Mouse (Mus musculus) forebrain, embryonic 15.5 days (tissue): ENCODE results near the gene Cacng2. TPM values are rescaled to one million over a fixed set of nuclear protein-coding genes. Genes with fewer than 3 reads are reported as not detected.
"Not testable (repeated sequence)": the region's sequence is repeated elsewhere in the genome, so short reads cannot be mapped to it uniquely, and the experiment has no call there.

Source experiments
- ATAC-seq: fragments of 200-750 bp; cut with Nextera tagmentation; replicated peaks from 2 replicates; pipeline ENCODE4 v1.8.0; 2017; ENCODE audit warnings: mild to moderate bottlenecking, moderate TSS enrichment, moderate library complexity
- H3K27ac ChIP-seq: fragments of 300-500 bp; sonication (generic); replicated peaks from 2 replicates; pipeline ENCODE4 v1.5.1; 2015; ENCODE audit warnings: mild to moderate bottlenecking, inconsistent platforms
- H3K27me3 ChIP-seq: fragments of 300-500 bp; sonication (generic); 2 replicates; pipeline ENCODE4 v1.6.1; 2015; ENCODE audit warnings: inconsistent platforms
- H3K36me3 ChIP-seq: fragments of 300-500 bp; sonication (generic); 2 replicates; pipeline ENCODE4 v1.6.1; 2015; ENCODE audit warnings: mild to moderate bottlenecking, inconsistent platforms
- H3K4me1 ChIP-seq: fragments of 300-500 bp; sonication (generic); 2 replicates; pipeline ENCODE4 v1.6.1; 2015; ENCODE audit warnings: inconsistent platforms
- H3K4me2 ChIP-seq: fragments of 300-500 bp; sonication (generic); replicated peaks from 2 replicates; pipeline ENCODE4 v1.6.1; 2015; ENCODE audit warnings: mild to moderate bottlenecking, inconsistent platforms
- H3K4me3 ChIP-seq: fragments of 300-500 bp; sonication (generic); 2 replicates; pipeline ENCODE4 v1.5.1; 2015; ENCODE audit warnings: mild to moderate bottlenecking, inconsistent platforms
- H3K9ac ChIP-seq: fragments of 300-500 bp; sonication (generic); replicated peaks from 2 replicates; pipeline ENCODE4 v1.6.1; 2015; ENCODE audit warnings: mild to moderate bottlenecking, inconsistent platforms
- H3K9me3 ChIP-seq: fragments of 300-500 bp; sonication (generic); 2 replicates; pipeline ENCODE4 v1.6.1; 2016; ENCODE audit warnings: inconsistent platforms
- WGBS: fragments of 180-500 bp; shearing (Covaris S2); methylation state at CpG from one replicate; pipeline ENCODE4 v1.1.7; 2015; ENCODE audit warnings: mixed read lengths; 5-methylcytosine and 5-hydroxymethylcytosine counted together
- polyA plus RNA-seq: library from polyadenylated mRNA; unstranded; fragments of >200 nt; fragmentation: Nextera tagmentation; extraction: Ambion mirVana; gene quantifications from 2 replicates; pipeline ENCODE4 v1.2.1, GENCODE M21; 2015

Cacng2 gene
- polyA plus RNA-seq, 1 experiment from 2014 or later: 7.6 TPM

DNA sequence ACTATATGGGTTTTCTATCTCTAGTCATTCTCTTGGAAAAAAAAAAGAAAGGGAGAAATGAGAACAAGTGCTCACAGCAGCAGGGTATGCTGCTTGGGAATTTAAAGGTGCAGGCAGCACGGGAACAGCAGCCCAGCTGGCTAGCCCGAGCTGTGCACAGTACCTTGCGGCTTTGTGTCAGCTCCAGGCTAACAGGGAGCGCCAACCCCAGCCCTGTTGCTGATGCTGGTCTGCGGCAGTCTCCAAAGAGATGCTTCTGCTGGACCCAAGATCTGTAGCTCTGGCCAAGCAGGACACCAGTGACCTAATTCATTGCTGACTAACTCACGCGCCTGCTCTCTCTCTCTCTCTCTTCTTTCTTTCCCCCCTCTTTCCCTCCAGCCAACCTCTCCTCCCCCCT is 74.5 kb downstream of the Cacng2 start:
- H3K9me3 ChIP-seq: no peaks in the 10 kb centered on the region
- WGBS: 61% methylated on average over 7 of the region's 7 CpGs
- no peak for ATAC-seq

DNA sequence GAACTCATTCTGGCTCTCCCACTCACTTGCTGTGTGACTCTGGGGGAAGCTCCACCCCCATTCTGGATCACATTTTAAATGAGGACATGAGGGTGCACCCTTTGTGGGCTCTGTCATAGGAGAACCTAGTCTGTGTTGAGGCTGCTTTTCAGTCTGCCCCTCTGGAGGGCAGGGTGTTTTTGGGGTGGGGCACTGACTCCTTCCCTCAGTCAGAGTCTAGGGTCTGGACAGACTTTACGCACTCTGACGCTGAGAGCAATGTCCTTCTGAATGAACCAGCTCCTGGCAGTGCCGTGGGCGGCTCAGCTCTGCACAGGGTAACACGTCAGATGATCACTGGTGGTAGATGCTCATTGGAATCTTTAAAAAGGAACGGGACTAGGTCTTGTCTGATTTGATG is 75.0 kb downstream of the Cacng2 start:
- no peak overlapping the region for H3K27ac ChIP-seq
- no peaks in the 10 kb centered on the region for H3K27me3 ChIP-seq
- no peaks in the 10 kb centered on the region for H3K36me3 ChIP-seq
- H3K4me2 ChIP-seq: no peak overlapping the region
- no peak for ATAC-seq
- no peaks in the 10 kb centered on the region for H3K9me3 ChIP-seq
- H3K9ac ChIP-seq: no peak overlapping the region
- no peak overlapping the region for H3K4me3 ChIP-seq
- WGBS: 71% methylated on average over 6 of the region's 6 CpGs
- no peaks in the 10 kb centered on the region for H3K4me1 ChIP-seq

More for the DNA sequence above, 74.5 kb downstream of the Cacng2 start:
- no peaks in the 10 kb centered on the region for H3K36me3 ChIP-seq
- H3K4me3 ChIP-seq: no peak overlapping the region
- no peaks in the 10 kb centered on the region for H3K4me1 ChIP-seq
- no peaks in the 10 kb centered on the region for H3K27me3 ChIP-seq
- no peak overlapping the region for H3K4me2 ChIP-seq
- H3K9ac ChIP-seq: no peak overlapping the region
- peak overlapping the region; percentile 43; the same call in 1 of the 2 replicates for H3K27ac ChIP-seq

DNA sequence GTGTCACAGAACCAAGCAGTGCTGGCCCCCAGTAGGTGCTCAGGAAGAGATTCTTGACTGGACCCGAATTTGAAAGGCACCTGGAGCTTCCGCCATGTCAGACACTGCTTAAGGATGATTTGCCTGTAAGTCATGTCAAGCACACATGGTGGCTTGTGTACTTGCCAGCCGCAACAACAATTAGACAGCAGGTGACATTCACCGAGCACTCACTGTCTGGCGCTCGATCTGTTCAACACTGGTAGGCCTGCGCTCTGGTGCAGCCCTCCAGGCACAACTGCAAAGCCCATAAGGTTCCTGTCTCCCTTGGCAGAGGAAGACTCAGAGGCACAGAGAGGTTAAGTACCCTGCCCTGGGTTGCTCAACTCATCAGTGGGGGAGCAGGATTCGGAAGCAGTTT is 77.1 kb downstream of the Cacng2 start:
- no peak overlapping the region for H3K4me3 ChIP-seq
- H3K36me3 ChIP-seq: no peaks in the 10 kb centered on the region
- no peaks in the 10 kb centered on the region for H3K4me1 ChIP-seq
- ATAC-seq: no peak
- no peak overlapping the region for H3K4me2 ChIP-seq
- WGBS: 85% methylated on average over 8 of the region's 8 CpGs
- H3K9me3 ChIP-seq: no peaks in the 10 kb centered on the region
- H3K27ac ChIP-seq: no peak overlapping the region
- no peak overlapping the region for H3K9ac ChIP-seq
- no peaks in the 10 kb centered on the region for H3K27me3 ChIP-seq

DNA sequence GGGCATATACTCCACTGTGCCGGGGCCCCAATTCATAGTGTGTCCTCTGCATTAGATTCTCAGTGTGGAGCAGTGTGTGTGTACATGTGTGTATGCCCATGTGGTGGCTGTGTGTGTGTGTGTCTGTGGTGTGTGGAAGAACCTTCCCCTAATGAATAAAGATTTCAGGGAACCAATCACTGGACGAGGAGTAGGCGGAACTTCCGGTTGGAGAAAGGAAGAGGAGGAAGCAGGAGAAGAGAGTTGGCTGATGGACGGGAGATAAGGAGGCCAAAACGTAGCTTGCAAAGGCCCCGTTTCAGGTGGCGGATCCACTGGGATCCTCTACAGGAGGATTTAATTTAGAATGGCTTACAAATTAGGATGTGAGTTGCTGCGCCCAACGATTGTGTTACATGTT is 82.2 kb downstream of the Cacng2 start:
- Histone ChIP-seq H3K9me3 (no peaks in the 10 kb centered on the region), H3K36me3 (no peaks in the 10 kb centered on the region), H3K4me3 (no peak overlapping the region), H3K27me3 (no peaks in the 10 kb centered on the region), H3K27ac (no peak overlapping the region), H3K9ac (no peak overlapping the region), H3K4me2 (no peak overlapping the region), H3K4me1 (no peaks in the 10 kb centered on the region)
- ATAC-seq: no peak
- WGBS: 89% methylated on average over 10 of the region's 10 CpGs

DNA sequence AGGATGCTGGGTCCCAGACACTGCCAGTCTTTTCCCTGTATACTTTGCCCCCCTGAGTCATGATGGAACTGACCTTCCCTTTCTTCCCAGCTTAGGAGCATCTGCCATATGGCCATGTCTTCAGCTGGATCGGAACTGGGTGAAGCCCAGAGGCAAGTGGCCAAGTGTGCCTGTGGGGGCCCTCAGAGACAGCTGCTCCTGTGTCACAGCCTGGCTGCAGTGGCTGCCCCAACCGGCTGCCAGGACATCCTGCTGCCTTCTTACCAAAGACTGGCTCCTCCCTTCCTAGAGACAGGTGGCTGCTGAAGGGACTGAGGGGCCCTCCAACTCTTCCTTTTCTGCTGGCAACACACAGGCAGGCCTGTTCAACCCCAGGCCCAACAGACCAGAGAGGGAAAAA is 83.2 kb downstream of the Cacng2 start:
- Histone ChIP-seq H3K9ac (no peak overlapping the region), H3K9me3 (no peaks in the 10 kb centered on the region), H3K27ac (no peak overlapping the region), H3K4me3 (no peak overlapping the region), H3K27me3 (no peaks in the 10 kb centered on the region), H3K4me2 (no peak overlapping the region), H3K4me1 (no peaks in the 10 kb centered on the region), H3K36me3 (no peaks in the 10 kb centered on the region)
- 65% methylated on average over 2 of the region's 2 CpGs for WGBS
- no peak for ATAC-seq

DNA sequence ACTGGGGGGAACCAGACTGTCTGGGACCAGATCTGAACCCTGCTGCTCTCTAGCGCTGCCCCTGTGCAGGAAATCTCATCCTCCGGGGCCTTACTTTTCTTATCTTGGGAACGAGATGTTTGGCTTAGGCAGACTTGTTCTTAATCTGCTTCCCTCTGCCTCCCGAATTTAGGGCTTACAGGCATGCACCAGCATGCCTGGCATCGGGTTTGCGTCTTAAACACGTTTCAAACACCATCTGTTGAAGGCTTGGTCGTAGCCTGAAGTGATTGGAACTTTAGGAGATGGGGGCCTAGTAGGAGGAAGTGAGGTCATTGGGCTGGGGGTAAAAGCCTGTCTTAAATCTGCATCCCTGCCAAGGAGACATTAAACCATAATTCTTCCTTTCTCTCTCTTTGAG is 89.9 kb downstream of the Cacng2 start:
- H3K27ac ChIP-seq: no peak overlapping the region
- H3K4me1 ChIP-seq: no peaks in the 10 kb centered on the region; the same call in 1 of the 2 replicates
- H3K27me3 ChIP-seq: no peaks in the 10 kb centered on the region
- no peaks in the 10 kb centered on the region for H3K36me3 ChIP-seq
- 61% methylated on average over 8 of the region's 8 CpGs for WGBS
- H3K4me3 ChIP-seq: no peak overlapping the region
- no peak overlapping the region for H3K4me2 ChIP-seq
- no peak overlapping the region for H3K9ac ChIP-seq
- no peaks in the 10 kb centered on the region for H3K9me3 ChIP-seq
- ATAC-seq: no peak

DNA sequence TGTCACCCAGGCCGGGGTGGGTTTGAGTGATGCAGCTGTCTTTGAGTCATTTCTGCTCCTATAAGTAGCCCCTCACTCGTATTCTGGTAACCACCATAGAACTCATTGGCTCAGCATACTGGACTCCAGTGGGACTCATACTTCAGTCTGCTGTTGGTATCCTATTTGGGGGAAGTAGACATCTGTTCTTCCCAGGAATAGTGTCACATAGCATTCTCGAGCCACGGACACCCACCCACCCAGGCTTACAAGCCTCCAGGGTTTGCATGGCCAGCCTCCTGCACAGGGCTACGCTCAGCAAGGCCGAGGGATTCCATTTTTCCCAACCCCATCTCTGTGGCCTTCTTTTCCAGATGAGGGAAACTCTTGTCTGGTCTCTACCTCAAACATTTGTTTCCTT is 93.3 kb downstream of the Cacng2 start:
- H3K27me3 ChIP-seq: no peaks in the 10 kb centered on the region
- H3K4me3 ChIP-seq: no peak overlapping the region
- no peak overlapping the region for H3K27ac ChIP-seq
- H3K9ac ChIP-seq: no peak overlapping the region
- H3K36me3 ChIP-seq: no peaks in the 10 kb centered on the region
- no peak for ATAC-seq
- H3K4me2 ChIP-seq: no peak overlapping the region
- no peaks in the 10 kb centered on the region for H3K9me3 ChIP-seq
- 90% methylated on average over 6 of the region's 6 CpGs for whole genome bisulfite sequencing
- H3K4me1 ChIP-seq: no peaks in the 10 kb centered on the region; the same call in 1 of the 2 replicates

DNA sequence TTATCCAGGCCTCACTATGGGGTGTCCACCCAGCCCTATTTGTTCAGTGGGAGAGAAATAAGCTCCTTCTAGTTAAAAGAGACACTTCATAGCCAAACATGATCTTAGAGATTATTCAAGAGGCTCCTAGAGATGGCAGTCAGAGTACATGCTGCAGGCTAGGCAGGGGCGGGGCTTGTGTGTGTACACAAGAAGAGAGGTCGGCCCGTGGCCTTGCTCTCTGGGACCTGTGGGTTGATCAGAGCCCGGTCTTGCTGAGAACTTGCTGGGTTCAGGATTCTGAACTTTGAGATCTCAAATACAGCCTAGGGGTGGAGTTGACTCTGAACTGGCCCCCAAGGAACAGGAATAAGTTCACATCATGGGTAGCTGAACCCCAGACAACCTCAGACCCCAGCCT is 95.6 kb downstream of the Cacng2 start:
- no peaks in the 10 kb centered on the region for H3K27me3 ChIP-seq
- H3K4me2 ChIP-seq: no peak overlapping the region
- no peak for ATAC-seq
- H3K4me1 ChIP-seq: 0 out of 2 replicates have a peak, but pooled peaks cover 5% of the 10 kb centered on the region
- no peak overlapping the region for H3K27ac ChIP-seq
- no peaks in the 10 kb centered on the region for H3K36me3 ChIP-seq
- H3K9me3 ChIP-seq: no peaks in the 10 kb centered on the region
- H3K4me3 ChIP-seq: no peak overlapping the region
- WGBS: 80% methylated on average over 4 of the region's 4 CpGs
- H3K9ac ChIP-seq: no peak overlapping the region

DNA sequence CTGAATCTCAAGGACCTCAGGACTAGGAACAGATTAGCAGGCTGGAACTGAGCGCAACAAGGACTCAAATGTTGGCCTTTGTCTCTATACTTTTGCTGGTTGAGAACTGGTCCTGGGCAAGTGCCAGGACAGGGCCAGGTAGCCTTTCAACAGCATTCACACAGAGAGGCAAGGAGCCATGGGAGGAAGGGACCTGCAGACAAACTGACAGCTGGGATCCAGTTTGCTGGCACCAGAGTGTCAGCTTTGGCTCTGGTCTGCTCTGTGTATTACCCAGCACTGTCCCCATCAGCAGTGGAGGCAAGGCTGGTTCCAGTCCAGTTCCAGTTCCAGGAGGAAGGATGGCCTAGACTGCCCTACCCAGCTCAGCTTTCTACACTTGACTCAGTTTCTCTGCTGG is 105.8 kb downstream of the Cacng2 start:
- ATAC-seq: no peak

DNA sequence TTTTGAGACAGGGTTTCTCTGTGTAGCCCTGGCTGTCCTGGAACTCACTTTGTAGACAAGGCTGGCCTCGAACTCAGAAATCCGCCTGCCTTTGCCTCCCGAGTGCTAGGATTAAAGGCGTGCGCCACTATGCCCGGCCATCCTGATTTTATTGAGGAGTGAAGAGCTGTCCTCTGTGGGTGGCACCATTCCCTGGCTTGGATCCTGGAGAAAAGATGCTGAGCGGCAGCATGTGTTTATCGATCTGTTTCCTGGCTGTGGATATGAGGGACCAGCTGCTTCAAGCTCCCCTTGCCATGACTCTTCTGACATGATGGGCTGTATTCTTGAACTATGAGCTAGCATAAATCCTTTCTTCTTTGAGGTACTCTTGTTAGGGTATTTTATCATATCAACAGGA is 111.6 kb downstream of the Cacng2 start:
- H3K4me2 ChIP-seq, ATAC-seq, H3K36me3 ChIP-seq, H3K27me3 ChIP-seq, H3K9me3 ChIP-seq, H3K4me1 ChIP-seq, H3K4me3 ChIP-seq, H3K9ac ChIP-seq, H3K27ac ChIP-seq: not testable (repeated sequence)
- WGBS: 83% methylated on average over 8 of the region's 8 CpGs

More for the DNA sequence above, 105.8 kb downstream of the Cacng2 start:
- Histone ChIP-seq H3K9me3 (no peaks in the 10 kb centered on the region), H3K4me2 (no peak overlapping the region), H3K27me3 (no peaks in the 10 kb centered on the region), H3K4me1 (no peaks in the 10 kb centered on the region), H3K9ac (no peak overlapping the region), H3K36me3 (no peaks in the 10 kb centered on the region), H3K4me3 (no peak overlapping the region), H3K27ac (no peak overlapping the region)
- WGBS: 91% methylated on average over 1 of the region's 1 CpGs

DNA sequence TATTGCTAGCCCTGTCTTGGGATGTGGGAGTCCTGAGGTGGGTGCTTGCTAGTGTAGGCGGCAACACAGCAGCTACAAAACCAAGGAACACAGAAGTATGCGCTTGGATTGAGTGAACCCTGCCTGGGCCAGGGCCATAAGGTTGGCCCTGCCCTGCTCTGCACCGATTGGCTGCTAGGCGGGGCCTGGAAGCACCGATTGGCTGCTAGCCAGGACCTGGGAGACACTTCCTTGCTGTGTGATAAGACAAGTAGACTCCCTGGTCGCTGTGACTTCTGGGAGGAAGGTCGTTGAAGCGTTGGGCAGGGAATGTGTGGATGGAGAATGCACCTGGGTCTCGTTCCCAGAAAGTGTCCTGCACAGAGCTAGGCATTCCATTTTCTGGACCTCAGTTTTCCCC is 115.9 kb downstream of the Cacng2 start:
- WGBS: 55% methylated on average over 9 of the region's 9 CpGs

DNA sequence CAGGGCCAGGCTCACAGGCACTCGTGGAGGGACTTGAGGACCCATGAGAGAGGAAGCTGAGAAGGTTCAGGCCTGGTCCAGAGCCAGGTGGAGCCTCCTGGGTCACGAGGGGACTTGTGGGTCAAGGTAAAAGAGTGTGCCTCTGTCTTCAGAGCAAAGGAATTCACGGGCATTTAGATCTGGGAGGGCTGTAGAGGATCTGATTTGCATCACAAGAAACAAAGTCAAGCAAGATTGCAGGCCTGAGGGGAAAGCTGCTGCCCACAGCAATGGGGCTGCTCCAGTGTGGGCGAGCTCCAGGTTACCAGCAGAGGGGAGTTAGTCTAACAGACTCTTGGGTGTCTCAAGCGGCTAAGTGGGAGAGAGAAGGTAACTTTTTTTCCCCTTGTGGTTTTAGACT is 118.4 kb downstream of the Cacng2 start:
- ATAC-seq: no peak
- H3K36me3 ChIP-seq: no peaks in the 10 kb centered on the region
- no peaks in the 10 kb centered on the region for H3K4me1 ChIP-seq
- no peaks in the 10 kb centered on the region for H3K27me3 ChIP-seq
- no peaks in the 10 kb centered on the region for H3K9me3 ChIP-seq
- no peak overlapping the region for H3K4me3 ChIP-seq
- no peak overlapping the region for H3K4me2 ChIP-seq
- no peak overlapping the region for H3K27ac ChIP-seq
- H3K9ac ChIP-seq: no peak overlapping the region
- 11% methylated on average over 5 of the region's 5 CpGs for WGBS

More for the DNA sequence above, 115.9 kb downstream of the Cacng2 start:
- Histone ChIP-seq H3K4me1 (no peaks in the 10 kb centered on the region), H3K36me3 (no peaks in the 10 kb centered on the region), H3K9ac (no peak overlapping the region), H3K27me3 (no peaks in the 10 kb centered on the region), H3K4me2 (no peak overlapping the region), H3K4me3 (no peak overlapping the region), H3K9me3 (no peaks in the 10 kb centered on the region), H3K27ac (no peak overlapping the region)
- no peak for ATAC-seq

DNA sequence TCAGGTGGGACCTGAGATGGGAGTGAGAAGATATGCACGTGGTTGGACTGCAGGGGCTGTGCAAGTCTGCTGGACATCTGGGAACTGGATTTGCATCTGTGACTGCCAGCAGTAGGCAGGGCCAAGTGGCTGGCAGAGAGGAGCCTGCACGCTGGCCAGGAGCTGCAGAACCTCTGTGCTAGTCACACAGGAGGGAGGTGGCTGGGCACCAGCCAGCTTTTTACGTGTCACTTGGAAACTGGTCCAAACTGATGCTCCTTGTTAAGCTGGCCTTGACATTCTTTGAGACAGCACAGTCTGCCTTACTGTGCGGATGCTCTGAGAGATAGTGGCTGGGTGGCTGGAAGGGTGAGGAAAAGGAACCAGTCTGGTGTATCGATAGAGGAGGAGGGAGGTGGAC is 131.3 kb downstream of the Cacng2 start:
- H3K4me1 ChIP-seq: no peaks in the 10 kb centered on the region
- H3K9ac ChIP-seq: no peak overlapping the region
- H3K27me3 ChIP-seq: no peaks in the 10 kb centered on the region
- no peaks in the 10 kb centered on the region for H3K36me3 ChIP-seq
- H3K27ac ChIP-seq: no peak overlapping the region
- H3K4me3 ChIP-seq: no peak overlapping the region
- ATAC-seq: no peak
- 66% methylated on average over 5 of the region's 5 CpGs for WGBS
- H3K9me3 ChIP-seq: no peaks in the 10 kb centered on the region
- no peak overlapping the region for H3K4me2 ChIP-seq
